ENCODE assay signal across 8 mouse cellular contexts in genomic region chr13:51274639-51275038, GRCm38 (mm10).
DNase-seq lines count a peak whose midpoint lies in the region; ATAC-seq and TF ChIP-seq lines count a peak whose summit lies in the region.

No protein-coding gene starts in this region.

- peak overlapping the region; percentile 58 for H3K27ac ChIP-seq in embryonic facial prominence, embryonic 14.5 days (replicated peaks; ENCODE audit: low read depth, low read length)
- 0 out of 2 replicates have a peak overlapping the region, but pooled peaks have one; percentile 29 for H3K27ac ChIP-seq in kidney, adult 2 months (ENCODE audit: insufficient read depth, low read depth, low read length)
- H3K27ac ChIP-seq in left cerebral cortex, adult 2 months: no peak overlapping the region

- H3K27me3 ChIP-seq in embryonic facial prominence, embryonic 14.5 days (replicated peaks; ENCODE audit: control insufficient read depth, insufficient read depth, low read length): no peaks in the 10 kb centered on the region
- H3K27me3 ChIP-seq in kidney, adult 2 months (replicated peaks; ENCODE audit: control insufficient read depth, insufficient read depth, low read length): no peaks in the 10 kb centered on the region

- no peak overlapping the region for H3K4me2 ChIP-seq in embryonic facial prominence, embryonic 14.5 days (ENCODE audit: low read depth, low read length)

- ATAC-seq in embryonic facial prominence, embryonic 14.5 days (ENCODE audit: low read depth): peak; percentile 62; the same call in 1 of the 2 replicates

- H3K4me3 ChIP-seq in embryonic facial prominence, embryonic 14.5 days (ENCODE audit: low read depth, low read length): no peak overlapping the region
- no peak overlapping the region for H3K4me3 ChIP-seq in kidney, adult 2 months (ENCODE audit: insufficient read depth, low read depth, low read length)
- H3K4me3 ChIP-seq in left cerebral cortex, adult 2 months: no peak overlapping the region

- TF ChIP-seq CTCF in kidney, adult 2 months (conservative IDR thresholded peaks at IDR 0.05; ENCODE audit: insufficient read depth, insufficient read length, low read depth, low read length): no peak
- no peak for TF ChIP-seq CTCF in left cerebral cortex, adult 2 months (IDR thresholded peaks at IDR 0.05)

- TF ChIP-seq POLR2A in kidney, adult 2 months (IDR thresholded peaks at IDR 0.05; ENCODE audit: low read depth, low read length): no peak

- peaks cover 22% of the 10 kb centered on the region for H3K4me1 ChIP-seq in embryonic facial prominence, embryonic 14.5 days (ENCODE audit: control insufficient read depth, insufficient read depth, low read length)
- no peaks in the 10 kb centered on the region for H3K4me1 ChIP-seq in kidney, adult 2 months (ENCODE audit: control insufficient read depth, insufficient read depth, low read length)

- peak; percentile 66 to 68 for DNase-seq in B cell, adult 2 months
- peak; percentile 62 for DNase-seq in embryonic facial prominence, embryonic 14.5 days (ENCODE audit: low spot score)
- DNase-seq in kidney, adult 2 months: peak; percentile 56
- DNase-seq in lung, postnatal 36 days: peak; percentile 72
- DNase-seq in cerebellum, postnatal 14 days: no peak
- no peak for DNase-seq in Muller cell, postnatal 12 days (ENCODE audit: inconsistent ontology term)
- no peak for DNase-seq in left cerebral cortex, adult 2 months (ENCODE audit: extremely low spot score in 1 of 2, low spot score in 2 of 2)
- no peak for DNase-seq in layer of hippocampus, adult 9-10 months (ENCODE audit: low spot score)

- no peak overlapping the region for H3K9ac ChIP-seq in embryonic facial prominence, embryonic 14.5 days (ENCODE audit: low read depth, low read length)

- no peaks in the 10 kb centered on the region for H3K36me3 ChIP-seq in embryonic facial prominence, embryonic 14.5 days (ENCODE audit: control insufficient read depth, insufficient read depth, low read length)
- H3K36me3 ChIP-seq in kidney, adult 2 months (ENCODE audit: control insufficient read depth, insufficient read depth, low read length): no peaks in the 10 kb centered on the region

- intact Hi-C loops in left cerebral cortex, adult 2 months (cut with DNase I): no loop called here

- H3K9me3 ChIP-seq in embryonic facial prominence, embryonic 14.5 days (ENCODE audit: control insufficient read depth, low read length): 0 out of 2 replicates have a peak, but pooled peaks cover 4% of the 10 kb centered on the region

- 29% methylated on average over 5 of the region's 5 CpGs for WGBS in embryonic facial prominence, embryonic 14.5 days
- WGBS in kidney, adult 2 months: 55% methylated on average over 5 of the region's 5 CpGs

Comparison
In these comparisons a context has a peak if more than half of its experiments do, and no peak if none do; other contexts are left out.
1. DNase-seq: peak in B cell, adult 2 months (2 of 2), embryonic facial prominence, embryonic 14.5 days (single experiment), kidney, adult 2 months (single experiment) and lung, postnatal 36 days (single experiment); none in cerebellum, postnatal 14 days (0 of 2), Muller cell, postnatal 12 days (single experiment), left cerebral cortex, adult 2 months (0 of 2) and layer of hippocampus, adult 9-10 months (single experiment).